Mouse (Mus musculus) layer of hippocampus, adult 8-10 months (tissue): ENCODE results near the gene Prmt3. TPM values are rescaled to one million over a fixed set of nuclear protein-coding genes. Genes with fewer than 3 reads are reported as not detected.

Experiments
- DNase-seq, 2 experiments: peaks; one replicate each; pipeline ENCODE4 v3.0.0; 2022; ENCODE audit warnings: low spot score in 2 of 2
- total RNA-seq, 4 experiments: library from RNA; stranded (reverse); gene quantifications; 2 replicates each; pipeline ENCODE4 v1.2.4; 2022

Prmt3 gene
- 10 to 100 TPM; 33.1 to 41.9 (median 33.6) TPM for total RNA-seq

GRCm38 (mm10) chr7:49778114-49778901, at the start of gene Prmt3:
Gene Prmt3 (plus strand): TSS chr7:49778346.
- peak; percentile 94 to 98 for DNase-seq

GRCm38 (mm10) chr7:49734342-49734741, 43.8 kb upstream of the Prmt3 start:
- DNase-seq: no peak

- DNase-seq: no peak
Observed at GRCm38 (mm10) chr7:49739448-49739847, 38.7 kb upstream of the Prmt3 start.

GRCm38 (mm10) chr7:49741474-49741873, 36.7 kb upstream of the Prmt3 start:
- DNase-seq: no peak

GRCm38 (mm10) chr7:49741923-49742322, 36.2 kb upstream of the Prmt3 start:
- DNase-seq: no peak

GRCm38 (mm10) chr7:49751148-49751547, 27.0 kb upstream of the Prmt3 start:
- DNase-seq: peak in 1 of 2 experiments; percentile 41

GRCm38 (mm10) chr7:49752730-49753506, 25.2 kb upstream of the Prmt3 start:
- no peak for DNase-seq

- DNase-seq: peak in 1 of 2 experiments; percentile 56
Observed at GRCm38 (mm10) chr7:49754767-49755166, 23.4 kb upstream of the Prmt3 start.

GRCm38 (mm10) chr7:49758934-49759571, 19.1 kb upstream of the Prmt3 start, which contains the start of gene Htatip2:
Gene Htatip2 (plus strand): TSS chr7:49759115.
- DNase-seq: no peak

GRCm38 (mm10) chr7:49762605-49763004, 15.5 kb upstream of the Prmt3 start:
- peak; percentile 58 for DNase-seq

- no peak for DNase-seq
Observed at GRCm38 (mm10) chr7:49764011-49764716, 14.0 kb upstream of the Prmt3 start.

GRCm38 (mm10) chr7:49766166-49766565, 12.0 kb upstream of the Prmt3 start:
- no peak for DNase-seq

GRCm38 (mm10) chr7:49768509-49768908, 9.6 kb upstream of the Prmt3 start:
- no peak for DNase-seq

- DNase-seq: no peak
Observed at GRCm38 (mm10) chr7:49774396-49774795, 3.8 kb upstream of the Prmt3 start.

GRCm38 (mm10) chr7:49777585-49777984, 561 bp upstream of the Prmt3 start:
- DNase-seq: no peak

GRCm38 (mm10) chr7:49778904-49779615, 914 bp downstream of the Prmt3 start:
- peak in 1 of 2 experiments; percentile 24 for DNase-seq

- no peak for DNase-seq
Observed at GRCm38 (mm10) chr7:49783017-49783416, 4.9 kb downstream of the Prmt3 start.

GRCm38 (mm10) chr7:49785141-49785540, 7.0 kb downstream of the Prmt3 start:
- DNase-seq: no peak

- DNase-seq: peak in 1 of 2 experiments; percentile 63
Observed at GRCm38 (mm10) chr7:49786618-49787382, 8.7 kb downstream of the Prmt3 start.

GRCm38 (mm10) chr7:49787383-49787645, 9.2 kb downstream of the Prmt3 start:
- no peak for DNase-seq
